Mouse (Mus musculus): Measurements from ENCODE around the gene Tbx3.
A peak's percentile ranks its signal among the peaks of the same experiment; 100 is the strongest.

Gene Tbx3

GRCm38 (mm10) chr5:119660526-119661410 is 9.7 kb upstream of the Tbx3 start:
- no peak for DNase-seq (ENCODE audit: extremely low read depth, insufficient read length, low spot score)

GRCm38 (mm10) chr5:119661474-119661873 is 9.0 kb upstream of the Tbx3 start:
- no peak for DNase-seq (ENCODE audit: extremely low read depth, insufficient read length, low spot score)

DNA sequence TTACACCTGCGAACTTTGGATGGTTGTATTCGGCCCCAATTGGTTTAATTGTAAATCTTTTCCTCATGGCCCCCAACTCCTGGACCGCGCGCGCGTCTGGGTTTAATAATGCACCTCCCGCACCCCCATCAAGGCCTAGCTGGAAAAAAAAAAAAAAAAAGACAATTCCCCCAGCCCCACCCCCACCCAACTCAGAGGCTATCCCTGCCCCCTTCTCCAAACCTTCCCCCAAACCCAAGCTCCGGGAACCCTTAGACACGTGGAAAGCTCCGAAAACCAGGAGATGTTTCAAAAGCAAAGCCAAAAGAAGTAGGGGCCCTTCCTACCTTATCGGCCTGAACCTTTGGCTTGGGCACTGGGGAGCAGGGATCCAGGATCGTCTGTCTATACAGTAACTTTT is 8.1 kb upstream of the Tbx3 start:
- no peak for DNase-seq (ENCODE audit: extremely low read depth, insufficient read length, low spot score)

DNA sequence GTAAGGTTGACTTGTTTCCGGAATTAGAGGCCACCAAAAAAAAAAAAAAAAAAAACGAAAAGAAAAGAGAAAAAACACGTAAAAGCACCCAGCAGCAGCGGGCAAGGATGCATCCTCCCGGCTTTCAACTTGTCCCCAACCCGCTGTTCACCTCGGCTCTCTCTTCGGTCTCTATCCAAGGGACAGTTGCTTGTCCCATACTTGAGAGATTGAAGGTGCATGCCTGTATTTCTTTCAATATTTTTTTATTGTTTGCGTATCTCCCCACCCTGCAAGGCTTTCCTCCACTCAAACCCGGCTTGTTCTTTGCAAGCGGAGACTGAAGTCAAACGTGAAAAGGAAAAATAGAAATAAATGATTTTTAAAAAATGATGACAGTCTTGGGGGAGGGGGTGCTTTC is 7.7 kb upstream of the Tbx3 start:
- DNase-seq (ENCODE audit: extremely low read depth, insufficient read length, low spot score), result no peak

DNA sequence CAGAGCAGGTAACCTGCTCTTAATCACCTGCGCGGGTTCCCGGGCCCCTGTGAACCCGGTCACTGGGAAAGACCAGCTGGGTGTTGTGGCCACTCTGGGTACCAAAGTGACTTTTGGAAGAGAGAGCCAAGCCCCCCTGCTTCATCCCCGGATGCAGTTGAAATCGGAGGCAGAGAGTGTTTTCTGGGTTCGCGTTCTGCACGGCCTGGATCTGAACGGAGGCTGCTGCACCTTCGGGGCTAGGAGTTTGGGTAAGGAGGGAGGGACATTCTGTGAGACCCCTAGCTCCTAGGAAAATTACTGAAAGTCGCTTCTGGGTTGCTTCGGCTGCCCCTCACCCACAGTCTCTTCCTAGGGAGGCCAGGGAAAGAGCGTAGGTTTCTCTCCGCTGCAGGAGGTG is 7.2 kb upstream of the Tbx3 start:
- no peak for DNase-seq (ENCODE audit: extremely low read depth, insufficient read length, low spot score)

DNA sequence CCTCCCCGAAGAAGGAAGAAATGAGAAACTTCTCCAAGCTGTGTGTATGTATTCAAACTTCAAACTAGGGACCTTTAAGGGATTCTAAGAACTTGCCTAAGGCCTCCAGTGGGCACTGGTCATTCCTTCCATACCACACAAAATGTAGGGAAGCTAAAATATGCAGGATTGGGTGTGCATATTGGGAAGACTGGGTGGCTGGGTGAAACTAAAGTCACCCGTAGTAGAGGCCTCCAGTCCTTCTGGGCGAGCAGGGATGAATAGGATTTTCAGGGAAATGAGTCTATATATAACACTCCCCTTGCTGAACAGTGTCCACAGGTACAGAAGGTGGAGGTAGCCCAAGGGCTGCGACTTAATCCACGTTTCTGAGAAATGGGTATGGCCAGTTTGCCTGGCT is 6.7 kb upstream of the Tbx3 start:
- DNase-seq (ENCODE audit: extremely low read depth, insufficient read length, low spot score), result no peak

DNA sequence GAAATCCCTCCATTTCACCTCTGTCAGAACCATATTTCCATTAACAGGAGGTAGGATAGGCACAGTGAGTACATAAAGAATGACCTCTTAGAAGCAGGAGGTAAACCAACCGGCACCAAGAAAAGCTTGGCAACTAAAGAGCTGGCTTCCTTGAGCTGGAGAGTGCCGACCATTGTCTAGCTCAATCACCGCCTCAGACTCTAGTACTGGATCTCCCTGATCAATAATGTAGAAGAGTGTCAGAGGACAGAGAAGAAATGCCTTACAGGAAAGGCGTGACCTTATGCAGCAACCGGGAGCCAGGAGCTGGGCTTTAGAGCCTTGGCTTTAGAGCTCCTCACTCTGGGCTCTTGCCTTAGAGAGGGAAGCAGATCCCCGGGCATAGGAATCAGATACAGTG is 4.7 kb upstream of the Tbx3 start:
- DNase-seq (ENCODE audit: extremely low read depth, insufficient read length, low spot score), result no peak

- DNase-seq (ENCODE audit: extremely low read depth, insufficient read length, low spot score), result no peak
Measured at GRCm38 (mm10) chr5:119667356-119667940, 3.0 kb upstream of the Tbx3 start.

DNA sequence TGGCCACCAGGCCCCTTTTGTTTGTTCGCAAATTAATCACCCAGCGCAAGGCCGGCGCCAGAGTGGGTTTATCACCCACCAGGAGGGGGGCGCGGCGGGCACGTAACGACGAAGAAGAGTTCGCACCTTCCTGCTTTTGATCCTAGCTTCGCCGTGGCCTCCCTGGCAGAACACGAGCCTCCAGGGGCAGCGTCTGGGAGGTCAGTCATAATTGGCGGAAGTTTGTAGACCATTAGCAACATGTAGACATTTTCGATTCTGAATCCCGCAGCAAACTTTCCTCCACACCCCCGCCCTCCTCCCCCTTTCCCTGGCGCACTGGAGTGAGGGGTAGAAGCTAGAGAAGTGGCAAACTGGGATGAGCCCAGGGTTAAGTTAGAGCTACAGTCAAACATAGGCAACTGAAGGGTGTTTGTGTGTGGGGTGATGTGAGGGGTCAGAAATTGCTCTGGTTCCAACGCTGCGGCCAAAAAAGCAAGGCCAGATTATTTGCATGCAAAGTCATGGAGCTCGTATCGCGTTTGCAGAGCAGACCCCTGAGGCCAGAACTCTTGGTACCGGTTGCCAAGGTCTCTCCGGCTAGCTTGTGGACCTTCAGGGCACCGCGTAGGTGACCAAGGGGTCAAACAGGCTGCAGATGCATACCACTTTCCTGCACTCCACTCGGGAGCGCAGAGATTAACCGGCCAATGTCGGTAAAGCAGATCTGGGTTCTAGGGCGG is 2.1 kb upstream of the Tbx3 start:
- DNase-seq (ENCODE audit: extremely low read depth, insufficient read length, low spot score), result no peak

GRCm38 (mm10) chr5:119668913-119669411 is 1.5 kb upstream of the Tbx3 start:
- DNase-seq (ENCODE audit: extremely low read depth, insufficient read length, low spot score), result no peak

- no peak for DNase-seq (ENCODE audit: extremely low read depth, insufficient read length, low spot score)
Measured at GRCm38 (mm10) chr5:119669741-119670565, 516 bp upstream of the Tbx3 start.

DNA sequence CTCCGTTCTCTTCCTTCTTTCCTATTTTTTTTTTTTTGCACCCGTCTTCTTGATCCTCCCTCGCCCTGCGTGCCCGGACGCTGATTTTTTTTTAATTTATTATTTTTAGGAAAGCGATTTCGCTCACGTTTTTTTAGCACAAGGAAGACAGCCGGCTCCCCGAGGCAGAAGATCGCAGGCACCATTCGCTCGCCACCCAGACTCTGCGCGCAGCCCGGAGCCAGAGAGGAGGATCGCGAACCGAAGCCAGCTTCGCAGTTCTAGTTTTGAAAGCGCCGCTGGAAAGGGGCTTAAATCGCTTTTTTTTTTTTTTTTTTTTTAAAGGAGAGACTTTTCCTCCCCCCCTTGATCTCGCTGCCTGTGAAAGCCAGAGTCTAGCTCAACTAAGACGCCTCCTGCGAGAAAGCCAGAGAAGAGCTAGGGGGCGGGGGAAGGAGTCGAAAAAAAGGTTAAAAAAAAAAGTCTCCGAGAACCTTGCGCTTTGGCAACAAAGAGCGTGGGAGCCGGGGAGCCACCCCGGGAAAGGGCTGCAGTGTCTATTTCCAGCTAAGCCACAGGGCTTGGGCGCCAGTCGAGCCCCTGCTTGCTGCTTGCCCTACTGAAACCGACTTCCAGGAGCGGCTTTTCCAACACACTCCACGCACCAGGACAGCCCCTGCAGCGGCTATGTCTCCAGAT is 794 bp downstream of the Tbx3 start:
- DNase-seq (ENCODE audit: extremely low read depth, insufficient read length, low spot score), result peak; percentile 78

DNA sequence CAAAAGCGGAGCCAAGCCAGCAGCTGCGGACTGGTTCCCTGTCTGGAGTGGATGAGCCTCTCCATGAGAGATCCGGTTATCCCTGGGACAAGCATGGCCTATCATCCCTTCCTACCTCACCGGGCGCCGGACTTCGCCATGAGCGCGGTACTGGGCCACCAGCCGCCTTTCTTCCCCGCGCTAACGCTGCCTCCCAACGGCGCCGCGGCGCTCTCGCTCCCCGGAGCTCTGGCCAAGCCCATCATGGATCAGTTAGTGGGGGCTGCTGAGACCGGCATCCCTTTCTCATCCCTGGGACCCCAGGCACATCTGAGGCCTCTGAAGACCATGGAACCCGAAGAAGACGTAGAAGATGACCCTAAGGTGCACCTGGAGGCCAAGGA is 1.5 kb downstream of the Tbx3 start:
- peak; percentile 66 for DNase-seq (ENCODE audit: extremely low read depth, insufficient read length, low spot score)

DNA sequence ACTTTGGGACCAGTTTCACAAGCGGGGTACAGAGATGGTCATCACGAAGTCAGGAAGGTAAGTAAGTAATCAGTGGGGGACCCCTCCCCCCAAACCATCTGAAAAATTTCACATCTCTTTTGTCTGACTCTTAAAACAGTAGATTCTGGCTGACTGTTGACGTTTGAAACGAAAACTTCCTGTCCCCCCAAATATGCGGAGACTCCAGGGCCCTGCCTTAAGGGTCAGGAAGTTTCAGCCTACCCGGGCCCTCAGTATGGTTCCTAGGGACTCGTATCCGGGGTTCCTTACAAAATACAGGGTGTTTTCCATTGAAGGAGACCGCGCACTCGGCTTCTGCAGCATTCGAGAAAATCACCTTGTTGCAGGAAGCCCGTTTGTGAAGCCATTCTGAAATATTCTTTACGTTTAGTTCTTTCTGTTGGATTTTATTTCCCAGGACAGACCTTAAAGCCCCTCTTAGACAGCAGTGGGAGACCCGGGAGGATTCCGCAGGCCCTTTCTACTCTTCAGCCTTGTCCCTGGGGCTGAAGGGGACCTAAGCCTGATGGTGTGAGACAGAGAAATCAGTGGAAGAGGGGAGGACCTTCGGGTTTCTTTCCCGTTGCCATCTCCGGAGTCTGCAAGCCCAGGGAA is 2.0 kb downstream of the Tbx3 start:
- DNase-seq (ENCODE audit: extremely low read depth, insufficient read length, low spot score), result peak; percentile 24

DNA sequence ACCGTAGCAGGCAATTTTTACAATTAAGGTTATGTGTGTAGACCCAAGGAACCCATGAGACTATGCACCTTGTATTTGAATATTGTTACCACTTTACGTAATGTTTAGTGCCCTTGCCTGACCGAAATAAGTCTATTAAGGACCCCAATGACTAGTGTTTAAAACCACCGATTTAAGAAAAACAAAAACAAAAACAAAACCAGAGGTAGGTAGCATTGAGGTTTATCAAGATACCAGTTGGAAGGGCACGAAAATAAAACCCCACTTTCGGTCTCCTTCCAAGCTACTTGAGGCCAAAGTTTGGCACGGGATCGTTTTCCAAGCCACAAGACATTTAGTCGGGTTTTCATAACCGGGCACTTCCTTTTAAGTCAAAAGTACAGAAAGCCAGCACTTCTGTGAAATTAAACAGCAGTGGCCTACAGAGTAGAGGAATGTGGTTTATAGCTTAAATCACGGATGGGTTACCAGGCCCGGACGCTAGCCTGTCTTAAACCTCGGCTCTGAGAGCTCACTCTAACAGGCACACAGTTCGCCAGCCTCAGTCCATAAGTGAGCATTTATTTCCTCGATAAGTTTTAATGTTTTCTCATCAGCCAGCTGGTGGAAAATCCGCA is 2.6 kb downstream of the Tbx3 start:
- DNase-seq (ENCODE audit: extremely low read depth, insufficient read length, low spot score), result peak; percentile 26

GRCm38 (mm10) chr5:119673716-119674605 is 3.5 kb downstream of the Tbx3 start:
- DNase-seq (ENCODE audit: extremely low read depth, insufficient read length, low spot score), result no peak

DNA sequence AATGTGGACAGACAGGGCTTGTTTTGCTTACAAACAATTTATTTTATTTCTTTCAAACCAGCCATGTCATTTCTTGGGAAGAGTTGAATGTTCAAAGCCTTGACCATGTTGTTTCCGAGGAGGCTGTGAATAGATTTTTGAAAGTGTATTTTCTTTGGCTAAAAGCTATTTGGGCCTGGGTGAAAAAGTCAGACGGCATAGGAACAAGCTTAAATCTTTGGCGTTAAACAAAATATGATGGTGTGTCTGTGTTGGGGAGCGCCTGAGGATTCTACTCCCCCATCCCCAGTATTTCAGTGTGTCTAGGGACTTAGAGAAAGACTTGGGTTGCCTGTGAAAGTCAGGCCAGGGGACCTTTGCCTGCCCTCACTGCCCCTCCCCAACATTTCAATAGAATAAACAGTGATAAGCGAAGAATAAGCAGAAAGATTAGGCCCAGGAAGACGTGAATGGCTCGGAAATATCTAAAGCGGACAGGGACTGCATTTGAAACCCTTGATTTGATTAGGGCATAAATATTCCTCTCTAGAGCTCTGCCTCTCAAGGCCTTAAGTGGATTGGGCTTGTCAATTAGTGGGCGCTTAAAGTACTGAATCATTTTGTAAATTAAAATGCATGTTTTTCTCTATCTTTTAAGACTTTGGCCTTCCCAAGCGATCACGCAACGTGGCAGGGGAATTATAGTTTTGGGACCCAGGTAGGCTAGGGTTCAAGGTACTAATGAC is 4.3 kb downstream of the Tbx3 start:
- DNase-seq (ENCODE audit: extremely low read depth, insufficient read length, low spot score), result no peak

DNA sequence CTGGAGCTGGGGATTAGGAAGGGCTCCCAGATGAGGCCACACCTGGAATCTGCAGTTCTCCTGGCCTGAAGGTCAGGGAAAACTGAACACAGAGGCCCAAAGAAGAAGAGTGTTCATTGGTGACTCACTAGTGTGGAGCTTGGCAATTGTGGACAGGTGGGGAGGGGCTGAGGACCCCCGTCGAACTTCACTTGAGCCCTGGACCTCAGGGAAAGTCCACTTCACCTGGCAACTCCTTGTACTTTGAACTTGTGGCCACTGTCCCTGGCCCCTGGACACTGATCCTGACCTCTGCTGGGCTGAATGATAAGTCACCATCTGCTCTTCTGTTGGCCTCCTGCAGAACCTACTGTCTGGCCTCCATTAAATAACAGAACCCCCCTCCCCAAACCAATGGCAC is 5.8 kb downstream of the Tbx3 start:
- no peak for DNase-seq (ENCODE audit: extremely low read depth, insufficient read length, low spot score)

All from 3134 (cell line).